Mouse (Mus musculus): ENCODE measurements around the gene Nek7. TPM values are rescaled to one million over a fixed set of nuclear protein-coding genes. Genes with fewer than 3 reads are reported as not detected.

The Nek7 gene
- polyA plus RNA-seq, 1 experiment from 2014 or later, result 13.6 TPM

- no peak overlapping the region for H3K27ac ChIP-seq (ENCODE audit: low read depth, low read length)
- WGBS, result 97% methylated on average over 11 of the region's 11 CpGs
- no peak overlapping the region for H3K4me3 ChIP-seq (ENCODE audit: low read depth, low read length)
- no peak for DNase-seq (ENCODE audit: low spot score)
- peaks cover 5% of the 10 kb centered on the region for H3K4me1 ChIP-seq (ENCODE audit: control insufficient read depth, insufficient read depth, low read length)
- H3K4me2 ChIP-seq (ENCODE audit: low read length), result no peak overlapping the region
- no peak overlapping the region for H3K9ac ChIP-seq (ENCODE audit: low read length)
- H3K9me3 ChIP-seq (replicated peaks; ENCODE audit: control insufficient read depth, low read length), result no peaks in the 10 kb centered on the region
- H3K36me3 ChIP-seq (ENCODE audit: control insufficient read depth, insufficient read depth, low read length), result no peaks in the 10 kb centered on the region
- ATAC-seq, result no peak
- H3K27me3 ChIP-seq (replicated peaks; ENCODE audit: control insufficient read depth, insufficient read depth, low read length), result no peaks in the 10 kb centered on the region
These were observed 21.9 kb downstream of the Nek7 start for GRCm38 (mm10) chr1:138598087-138598486.

GRCm38 (mm10) chr1:138596127-138596706 is 23.7 kb downstream of the Nek7 start:
- Histone ChIP-seq H3K4me2 (ENCODE audit: low read length) (no peak overlapping the region), H3K27ac (ENCODE audit: low read depth, low read length) (no peak overlapping the region), H3K9me3 (replicated peaks; ENCODE audit: control insufficient read depth, low read length) (no peaks in the 10 kb centered on the region), H3K4me1 (ENCODE audit: control insufficient read depth, insufficient read depth, low read length) (peaks cover 5% of the 10 kb centered on the region), H3K4me3 (ENCODE audit: low read depth, low read length) (no peak overlapping the region), H3K36me3 (ENCODE audit: control insufficient read depth, insufficient read depth, low read length) (no peaks in the 10 kb centered on the region), H3K27me3 (replicated peaks; ENCODE audit: control insufficient read depth, insufficient read depth, low read length) (no peaks in the 10 kb centered on the region), H3K9ac (ENCODE audit: low read length) (no peak overlapping the region)
- ATAC-seq (0 out of 2 replicates have a peak, but pooled peaks have one; percentile 10), DNase-seq (ENCODE audit: low spot score) (peak; percentile 17)
- 55% methylated on average over 4 of the region's 4 CpGs for WGBS

DNA sequence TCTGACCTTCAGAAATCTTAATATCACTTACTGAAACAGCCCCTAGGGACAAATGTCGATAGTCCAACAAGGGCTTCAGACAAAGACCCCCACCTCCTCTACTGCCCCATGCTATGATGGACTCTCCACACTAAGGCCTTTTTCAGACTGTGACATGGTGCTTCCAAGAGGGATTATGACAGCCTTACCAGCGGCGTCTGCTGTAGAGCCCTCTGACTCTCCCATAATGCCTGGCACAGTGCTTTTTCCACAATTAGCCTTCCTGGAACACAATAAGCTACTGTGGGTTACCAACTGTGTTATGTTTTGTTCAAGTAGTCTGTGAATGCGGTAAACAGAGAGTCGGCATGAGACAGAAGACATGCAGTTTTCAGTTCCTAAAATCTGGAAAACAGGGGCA is 25.0 kb downstream of the Nek7 start:
- 27% methylated on average over 5 of the region's 5 CpGs for WGBS
- Histone ChIP-seq H3K4me3 (ENCODE audit: low read depth, low read length) (no peak overlapping the region), H3K4me1 (ENCODE audit: control insufficient read depth, insufficient read depth, low read length) (peaks cover 5% of the 10 kb centered on the region), H3K4me2 (ENCODE audit: low read length) (no peak overlapping the region), H3K9ac (ENCODE audit: low read length) (no peak overlapping the region), H3K36me3 (ENCODE audit: control insufficient read depth, insufficient read depth, low read length) (no peaks in the 10 kb centered on the region), H3K9me3 (replicated peaks; ENCODE audit: control insufficient read depth, low read length) (no peaks in the 10 kb centered on the region), H3K27me3 (replicated peaks; ENCODE audit: control insufficient read depth, insufficient read depth, low read length) (no peaks in the 10 kb centered on the region), H3K27ac (ENCODE audit: low read depth, low read length) (no peak overlapping the region)
- no peak for ATAC-seq
- DNase-seq (ENCODE audit: low spot score), result peak; percentile 41

GRCm38 (mm10) chr1:138593922-138594321 is 26.0 kb downstream of the Nek7 start:
- ATAC-seq (no peak), DNase-seq (ENCODE audit: low spot score) (no peak)
- Histone ChIP-seq H3K27ac (ENCODE audit: low read depth, low read length) (no peak overlapping the region), H3K4me1 (ENCODE audit: control insufficient read depth, insufficient read depth, low read length) (peaks cover 5% of the 10 kb centered on the region), H3K9me3 (replicated peaks; ENCODE audit: control insufficient read depth, low read length) (no peaks in the 10 kb centered on the region), H3K27me3 (replicated peaks; ENCODE audit: control insufficient read depth, insufficient read depth, low read length) (no peaks in the 10 kb centered on the region), H3K36me3 (ENCODE audit: control insufficient read depth, insufficient read depth, low read length) (no peaks in the 10 kb centered on the region), H3K4me2 (ENCODE audit: low read length) (no peak overlapping the region), H3K9ac (ENCODE audit: low read length) (no peak overlapping the region), H3K4me3 (ENCODE audit: low read depth, low read length) (no peak overlapping the region)
- WGBS, result 93% methylated on average over 5 of the region's 5 CpGs

- 94% methylated on average over 4 of the region's 4 CpGs for WGBS
- no peak overlapping the region for H3K9ac ChIP-seq (ENCODE audit: low read length)
- no peaks in the 10 kb centered on the region for H3K9me3 ChIP-seq (replicated peaks; ENCODE audit: control insufficient read depth, low read length)
- H3K27me3 ChIP-seq (replicated peaks; ENCODE audit: control insufficient read depth, insufficient read depth, low read length), result no peaks in the 10 kb centered on the region
- H3K4me2 ChIP-seq (ENCODE audit: low read length), result no peak overlapping the region
- no peak for ATAC-seq
- H3K36me3 ChIP-seq (ENCODE audit: control insufficient read depth, insufficient read depth, low read length), result no peaks in the 10 kb centered on the region
- H3K27ac ChIP-seq (ENCODE audit: low read depth, low read length), result no peak overlapping the region
- no peak for DNase-seq (ENCODE audit: low spot score)
- H3K4me1 ChIP-seq (ENCODE audit: control insufficient read depth, insufficient read depth, low read length), result peaks cover 8% of the 10 kb centered on the region
- H3K4me3 ChIP-seq (ENCODE audit: low read depth, low read length), result no peak overlapping the region
These were observed 27.5 kb downstream of the Nek7 start for GRCm38 (mm10) chr1:138592466-138592865.

DNA sequence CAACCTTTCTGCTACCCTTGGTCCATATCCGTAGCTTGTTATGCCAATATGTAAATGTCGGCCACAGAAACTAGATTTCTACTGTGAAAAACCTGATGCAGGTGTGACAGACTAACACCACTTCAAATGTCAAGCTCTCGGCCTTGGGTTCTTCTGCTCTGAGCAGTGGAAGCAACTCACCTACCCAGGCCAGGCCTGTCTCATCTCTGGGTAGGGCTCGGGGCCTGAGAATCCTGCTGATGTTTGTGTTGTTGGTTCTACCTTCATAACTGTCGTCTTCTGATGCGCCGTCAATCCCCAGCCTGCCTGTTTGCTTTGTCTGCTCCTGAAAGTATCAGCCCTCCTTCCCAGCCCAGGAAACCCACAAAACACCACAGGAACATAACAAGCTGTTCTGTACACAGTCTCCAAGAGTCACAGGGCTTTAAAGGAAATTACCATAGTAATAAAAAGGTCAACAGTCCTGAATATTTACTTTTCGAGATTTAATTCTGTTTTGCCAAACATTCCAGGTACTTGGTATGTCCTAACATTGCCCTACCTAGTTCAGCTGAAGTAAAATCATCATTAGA is 29.4 kb downstream of the Nek7 start:
- DNase-seq (ENCODE audit: low spot score) (no peak), ATAC-seq (no peak)
- Histone ChIP-seq H3K9me3 (replicated peaks; ENCODE audit: control insufficient read depth, low read length) (no peaks in the 10 kb centered on the region), H3K27me3 (replicated peaks; ENCODE audit: control insufficient read depth, insufficient read depth, low read length) (no peaks in the 10 kb centered on the region), H3K4me1 (ENCODE audit: control insufficient read depth, insufficient read depth, low read length) (peaks cover 8% of the 10 kb centered on the region), H3K9ac (ENCODE audit: low read length) (no peak overlapping the region), H3K4me3 (ENCODE audit: low read depth, low read length) (no peak overlapping the region), H3K4me2 (ENCODE audit: low read length) (no peak overlapping the region), H3K27ac (ENCODE audit: low read depth, low read length) (no peak overlapping the region), H3K36me3 (ENCODE audit: control insufficient read depth, insufficient read depth, low read length) (no peaks in the 10 kb centered on the region)
- WGBS, result 95% methylated on average over 8 of the region's 8 CpGs

GRCm38 (mm10) chr1:138589126-138589525 is 30.8 kb downstream of the Nek7 start:
- H3K9me3 ChIP-seq (replicated peaks; ENCODE audit: control insufficient read depth, low read length), result no peaks in the 10 kb centered on the region
- H3K36me3 ChIP-seq (ENCODE audit: control insufficient read depth, insufficient read depth, low read length), result no peaks in the 10 kb centered on the region
- ATAC-seq (no peak), DNase-seq (ENCODE audit: low spot score) (no peak)
- H3K4me3 ChIP-seq (ENCODE audit: low read depth, low read length), result no peak overlapping the region
- no peak overlapping the region for H3K27ac ChIP-seq (ENCODE audit: low read depth, low read length)
- H3K27me3 ChIP-seq (replicated peaks; ENCODE audit: control insufficient read depth, insufficient read depth, low read length), result no peaks in the 10 kb centered on the region
- H3K4me2 ChIP-seq (ENCODE audit: low read length), result no peak overlapping the region
- peaks cover 3% of the 10 kb centered on the region; the same call in 1 of the 2 replicates for H3K4me1 ChIP-seq (ENCODE audit: control insufficient read depth, insufficient read depth, low read length)
- WGBS, result 76% methylated on average over 3 of the region's 3 CpGs
- no peak overlapping the region for H3K9ac ChIP-seq (ENCODE audit: low read length)

GRCm38 (mm10) chr1:138587812-138588211 is 32.1 kb downstream of the Nek7 start:
- no peaks in the 10 kb centered on the region for H3K27me3 ChIP-seq (replicated peaks; ENCODE audit: control insufficient read depth, insufficient read depth, low read length)
- H3K4me3 ChIP-seq (ENCODE audit: low read depth, low read length), result no peak overlapping the region
- WGBS, result 25% methylated on average over 3 of the region's 3 CpGs
- H3K4me1 ChIP-seq (ENCODE audit: control insufficient read depth, insufficient read depth, low read length), result peaks cover 3% of the 10 kb centered on the region; the same call in 1 of the 2 replicates
- no peak overlapping the region for H3K4me2 ChIP-seq (ENCODE audit: low read length)
- DNase-seq (ENCODE audit: low spot score) (no peak), ATAC-seq (no peak)
- H3K9ac ChIP-seq (ENCODE audit: low read length), result no peak overlapping the region
- H3K9me3 ChIP-seq (replicated peaks; ENCODE audit: control insufficient read depth, low read length), result no peaks in the 10 kb centered on the region
- H3K27ac ChIP-seq (ENCODE audit: low read depth, low read length), result no peak overlapping the region
- no peaks in the 10 kb centered on the region for H3K36me3 ChIP-seq (ENCODE audit: control insufficient read depth, insufficient read depth, low read length)

DNA sequence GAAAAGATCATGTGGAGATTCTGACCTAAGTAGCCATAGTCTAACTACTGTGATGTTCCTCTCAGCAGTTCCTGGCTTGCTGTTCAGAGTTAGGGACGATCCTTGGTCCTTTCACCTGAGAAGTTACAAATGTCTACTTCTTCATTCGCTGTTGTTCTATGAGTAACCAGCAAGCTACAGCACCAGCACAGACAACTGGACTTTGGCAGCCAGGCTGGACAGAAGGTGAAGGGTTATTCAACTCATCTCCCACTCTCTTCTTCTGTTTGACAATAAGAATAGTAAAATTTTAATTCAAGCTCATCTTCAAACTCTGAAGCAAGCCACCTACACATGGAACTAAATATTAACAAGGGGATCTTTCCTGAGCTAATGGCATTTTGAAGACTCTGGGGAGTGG is 33.0 kb downstream of the Nek7 start:
- H3K4me1 ChIP-seq (ENCODE audit: control insufficient read depth, insufficient read depth, low read length), result peaks cover 3% of the 10 kb centered on the region; the same call in 1 of the 2 replicates
- no peaks in the 10 kb centered on the region for H3K27me3 ChIP-seq (replicated peaks; ENCODE audit: control insufficient read depth, insufficient read depth, low read length)
- DNase-seq (ENCODE audit: low spot score) (no peak), ATAC-seq (no peak)
- no peak overlapping the region for H3K4me2 ChIP-seq (ENCODE audit: low read length)
- no peaks in the 10 kb centered on the region for H3K9me3 ChIP-seq (replicated peaks; ENCODE audit: control insufficient read depth, low read length)
- WGBS, result 95% methylated on average over 2 of the region's 2 CpGs
- H3K36me3 ChIP-seq (ENCODE audit: control insufficient read depth, insufficient read depth, low read length), result no peaks in the 10 kb centered on the region
- no peak overlapping the region for H3K9ac ChIP-seq (ENCODE audit: low read length)
- H3K4me3 ChIP-seq (ENCODE audit: low read depth, low read length), result no peak overlapping the region
- H3K27ac ChIP-seq (ENCODE audit: low read depth, low read length), result no peak overlapping the region

Measured in forebrain, embryonic 14.5 days (tissue).